Mouse (Mus musculus): Measurements from ENCODE around the gene Rbm34.
A peak's percentile ranks its signal among the peaks of the same experiment; 100 is the strongest.
"Not testable (repeated sequence)": the region's sequence is repeated elsewhere in the genome, so short reads cannot be mapped to it uniquely, and the experiment has no call there.

Gene Rbm34

DNA sequence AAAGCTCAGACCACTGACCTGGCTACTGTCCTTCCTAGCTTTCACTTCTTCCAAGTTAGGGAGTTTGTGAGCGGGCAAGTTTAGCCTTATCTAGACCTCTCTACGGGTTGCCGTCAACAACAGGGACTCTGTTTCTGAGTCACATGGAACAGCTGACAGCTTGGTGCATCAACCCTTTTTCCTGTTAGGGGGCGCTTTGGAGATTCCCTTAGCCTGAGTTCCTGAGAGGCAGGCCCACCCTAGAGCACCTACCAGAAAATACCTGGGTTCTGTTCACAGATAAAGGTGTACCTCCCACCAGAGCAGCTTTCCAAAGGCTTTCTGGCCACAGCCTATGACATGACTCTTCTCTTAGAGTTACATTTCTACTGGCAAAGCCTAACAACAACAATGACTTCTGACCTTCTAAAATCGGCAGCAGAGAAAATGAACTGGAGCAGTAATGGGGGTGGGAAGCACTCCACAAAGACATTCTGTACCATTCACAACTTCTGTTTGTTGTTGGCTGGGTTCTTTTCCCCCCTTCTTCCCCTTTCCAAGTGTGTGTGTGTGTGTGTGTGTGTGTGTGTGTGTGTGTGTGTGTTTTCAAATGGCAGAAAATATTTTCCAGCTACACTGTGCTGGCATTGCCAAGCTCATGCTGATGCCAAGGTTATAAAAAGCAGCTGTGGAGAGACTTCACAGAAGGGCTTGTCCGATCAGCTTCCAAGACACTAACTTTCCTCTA lies 53.5 kb downstream of the Rbm34 start:
- DNase-seq, result no peak

DNA sequence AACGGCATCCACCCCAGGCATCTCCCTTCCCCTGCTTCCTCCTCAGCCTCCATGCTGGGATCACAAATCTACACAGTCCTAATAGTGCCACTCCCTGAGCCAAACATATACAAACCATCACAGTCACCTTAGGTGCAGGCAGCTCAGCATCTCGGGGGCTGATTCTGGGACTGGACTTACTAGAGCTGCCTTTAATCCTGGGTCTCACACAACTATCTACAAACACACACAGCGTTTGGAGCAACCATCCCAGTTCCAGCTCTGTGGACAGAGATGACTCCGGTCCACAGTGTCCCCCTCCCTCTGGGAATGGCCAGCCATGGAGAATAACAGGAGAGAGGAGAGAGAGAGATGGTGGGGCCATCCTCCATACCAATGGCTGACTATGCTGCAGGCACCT lies 54.3 kb downstream of the Rbm34 start:
- no peak for DNase-seq

DNA sequence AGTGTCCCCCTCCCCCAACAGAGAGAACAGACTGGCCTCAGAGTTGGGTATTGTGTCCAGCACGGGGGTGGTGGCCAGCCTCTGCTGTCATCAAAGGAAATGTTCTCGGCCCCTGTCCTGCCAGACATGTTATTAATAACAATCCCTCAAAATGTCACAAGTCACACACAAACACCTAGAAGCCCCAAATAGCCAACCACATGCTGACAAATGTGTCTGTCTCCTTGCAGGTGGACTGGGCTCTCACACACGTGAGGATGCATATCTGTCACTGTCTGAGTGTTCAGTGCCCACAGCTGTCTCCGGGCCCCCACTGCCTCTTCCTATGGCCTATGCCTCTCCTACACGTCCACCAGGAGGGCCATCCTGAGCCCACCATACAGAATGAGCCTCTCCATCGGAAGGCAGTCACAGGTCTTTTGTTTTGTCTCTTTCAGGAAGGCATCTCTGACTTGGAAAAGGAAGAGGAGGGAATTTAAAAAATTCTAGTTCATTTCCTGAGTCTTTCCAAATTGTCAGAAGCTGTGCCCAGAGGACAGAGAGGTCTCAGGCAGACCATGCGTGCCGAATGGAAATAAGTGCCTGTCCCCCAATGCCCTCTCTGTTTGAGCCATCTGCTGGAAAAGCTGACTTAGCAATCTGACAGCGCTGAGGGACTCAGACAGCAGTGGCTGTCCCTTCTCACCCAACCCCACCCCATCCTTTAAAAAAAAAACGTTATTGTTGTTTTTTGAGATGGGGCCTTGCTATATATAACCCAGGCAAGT lies 56.1 kb downstream of the Rbm34 start:
- DNase-seq, result no peak

DNA sequence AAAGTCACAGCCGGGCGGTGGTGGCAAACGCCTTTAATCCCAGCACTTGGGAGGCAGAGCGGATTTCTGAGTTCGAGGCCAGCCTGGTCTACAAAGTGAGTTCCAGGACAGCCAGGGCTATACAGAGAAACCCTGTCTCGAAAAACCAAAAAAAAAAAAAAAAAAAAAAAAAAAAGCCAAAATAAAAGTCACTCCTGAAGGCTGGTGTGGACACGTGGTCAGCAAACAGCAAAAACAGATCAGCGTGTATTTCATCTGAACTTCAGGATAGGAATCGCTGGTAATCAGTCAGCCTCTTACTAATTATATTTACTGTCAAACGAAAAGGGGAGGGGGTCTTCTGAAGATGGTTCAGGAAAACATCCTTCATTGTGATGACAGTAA lies 56.8 kb downstream of the Rbm34 start:
- not testable (repeated sequence) for DNase-seq

DNA sequence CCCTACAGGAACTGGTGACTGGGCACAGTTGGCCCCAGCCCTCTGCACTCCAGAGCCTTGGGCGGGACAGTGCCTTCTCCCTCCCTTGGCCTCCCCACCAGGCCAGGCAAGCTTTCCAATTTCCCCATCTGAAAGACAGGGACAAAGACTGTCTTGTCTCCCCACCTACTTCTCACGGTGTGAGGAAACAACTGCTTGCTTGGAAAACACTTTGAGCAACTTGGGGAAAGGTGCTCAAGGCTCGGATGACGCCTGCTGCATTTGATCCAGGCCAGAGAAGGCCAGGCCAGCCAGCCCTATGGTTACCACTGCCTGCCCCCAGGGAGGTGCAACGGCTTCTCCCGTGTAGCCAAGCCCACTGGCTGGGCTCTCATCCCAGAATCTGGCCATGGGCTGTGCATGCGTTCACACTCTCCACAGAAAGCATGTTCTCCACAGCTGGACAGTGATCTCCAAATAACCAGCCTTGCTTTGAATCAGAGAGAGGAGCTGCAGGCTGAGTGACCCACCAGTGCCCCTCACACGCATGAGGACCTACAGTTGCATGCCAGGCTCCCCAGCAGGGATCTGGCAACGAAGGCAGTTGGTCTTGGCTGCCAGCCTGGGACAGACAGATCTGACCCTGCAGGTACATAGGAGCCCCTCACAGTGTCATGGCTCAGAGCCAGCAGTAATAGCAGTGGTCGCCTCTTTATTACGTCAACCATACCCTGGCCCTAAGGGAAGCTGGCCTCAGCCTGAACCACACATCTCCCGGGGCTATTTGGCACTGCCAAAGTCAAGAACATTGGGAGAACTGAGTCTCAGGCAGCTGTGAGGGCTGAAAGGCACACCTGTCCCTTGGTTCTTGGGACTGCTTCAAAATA lies 57.4 kb downstream of the Rbm34 start:
- peak; percentile 58 for DNase-seq

DNA sequence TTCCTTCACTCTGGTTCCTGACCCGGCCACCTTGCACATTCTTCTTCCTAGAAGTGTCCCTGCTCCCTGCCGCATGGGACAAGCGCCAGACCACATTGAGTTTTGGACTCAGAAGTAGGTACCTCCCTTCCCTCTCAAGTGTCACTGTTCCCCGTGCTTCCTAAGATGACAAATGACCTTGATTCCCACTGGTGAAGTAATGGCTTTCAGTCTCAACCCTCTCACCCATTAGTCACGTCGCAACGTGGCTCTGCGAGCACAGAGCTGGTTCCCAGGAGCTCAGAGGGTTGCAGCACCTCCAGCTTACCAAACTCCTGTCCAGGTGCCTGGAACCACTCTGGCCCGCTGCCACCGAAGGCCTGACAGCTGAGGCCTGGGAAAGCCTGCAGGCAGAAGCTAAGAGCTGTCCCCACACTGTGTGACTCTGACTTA lies 61.5 kb downstream of the Rbm34 start:
- no peak for DNase-seq

DNA sequence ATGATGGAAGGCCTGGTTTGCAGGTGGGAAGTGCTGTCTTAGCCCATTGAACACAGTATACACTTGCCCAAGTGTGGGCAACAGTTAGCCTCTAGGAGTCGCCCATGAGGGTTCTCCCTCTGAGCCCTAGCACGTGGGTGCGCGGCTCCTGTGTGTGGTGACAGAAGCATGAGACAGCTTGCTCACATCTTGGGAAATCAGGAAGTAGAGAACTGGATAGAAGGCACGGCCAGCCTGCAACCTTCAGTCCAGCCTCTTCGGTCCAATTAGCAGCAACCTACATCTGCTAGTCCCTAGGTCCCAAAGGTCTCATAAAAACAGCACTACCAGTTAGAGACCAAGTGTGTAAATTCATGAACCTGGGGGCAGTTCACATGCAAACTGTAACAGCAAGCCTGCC lies 62.1 kb downstream of the Rbm34 start:
- DNase-seq, result no peak

DNA sequence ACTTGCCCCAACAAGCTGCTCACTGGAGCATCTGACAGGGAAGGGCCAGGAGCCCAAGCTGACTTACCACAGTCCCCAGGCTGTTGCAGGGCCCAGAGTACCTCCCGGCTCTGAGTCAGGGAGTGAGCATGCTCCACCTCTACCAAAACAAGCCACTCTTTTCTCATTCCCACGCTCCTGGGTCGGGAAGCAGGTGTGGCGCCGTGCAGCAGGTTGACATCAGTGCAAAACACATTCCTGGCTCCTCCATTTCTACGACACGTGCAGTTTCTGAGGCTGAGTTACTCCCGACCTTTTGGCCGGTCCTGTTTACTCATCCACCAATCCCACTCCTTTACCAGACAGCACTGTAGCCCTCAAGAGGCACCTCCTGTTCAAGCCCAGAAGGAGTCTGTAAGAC lies 62.9 kb downstream of the Rbm34 start:
- DNase-seq, result no peak

DNA sequence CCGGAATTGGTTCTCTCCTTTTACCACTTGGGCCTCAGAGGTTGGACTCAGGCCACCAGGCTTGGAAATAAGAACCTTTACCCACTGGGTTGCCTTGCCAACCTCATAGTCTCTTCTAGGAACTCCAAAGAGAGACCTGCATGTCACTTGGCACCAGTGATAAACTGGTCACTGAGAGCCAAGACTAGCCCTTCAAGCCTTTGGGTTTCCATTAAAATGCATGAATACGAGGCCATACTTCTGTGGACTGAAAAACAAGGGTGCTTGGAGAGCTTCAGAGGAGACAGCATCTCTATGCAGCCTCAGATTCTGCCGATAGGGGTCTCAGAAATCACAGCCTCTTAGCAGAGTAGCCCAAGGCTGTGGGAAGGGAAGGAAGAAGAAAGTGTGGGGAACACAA lies 63.5 kb downstream of the Rbm34 start:
- no peak for DNase-seq

DNA sequence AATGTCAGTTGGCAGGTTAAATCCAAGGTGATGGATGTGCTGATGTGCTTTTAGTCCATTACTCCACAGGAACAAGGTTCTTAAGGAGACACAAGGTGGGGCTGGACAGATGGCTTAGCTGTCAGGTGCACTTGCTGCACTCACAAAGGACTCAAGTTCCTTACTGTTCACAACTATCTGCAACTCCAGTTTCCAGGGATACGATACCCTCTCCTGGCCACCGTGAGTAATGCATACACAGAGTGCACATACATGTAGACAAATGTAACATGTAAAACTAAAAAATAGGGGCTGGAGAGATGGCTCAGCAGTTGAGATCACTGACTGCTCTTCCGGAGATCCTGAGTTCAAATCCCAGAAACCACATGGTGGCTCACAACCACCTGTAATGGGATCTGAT lies 65.5 kb downstream of the Rbm34 start:
- no peak for DNase-seq

DNA sequence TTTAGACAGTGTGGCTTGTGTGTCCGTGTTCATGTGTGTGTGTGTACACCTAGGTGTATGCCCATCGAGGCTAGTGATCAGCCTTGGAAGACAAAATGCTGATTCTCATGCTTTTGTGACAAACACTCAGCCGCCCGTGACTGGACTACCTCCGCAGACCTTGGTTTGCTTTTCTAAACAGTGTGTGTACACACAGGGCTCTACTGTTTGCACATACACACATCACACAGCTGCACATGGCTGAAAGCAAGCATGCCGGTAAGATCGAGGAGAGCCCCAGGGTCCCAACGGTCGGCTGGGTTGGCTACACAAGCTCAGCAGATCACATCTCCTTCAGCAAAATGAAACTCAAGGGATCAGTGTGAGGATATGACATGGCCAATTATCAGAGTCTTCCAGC lies 66.9 kb downstream of the Rbm34 start:
- DNase-seq, result no peak

DNA sequence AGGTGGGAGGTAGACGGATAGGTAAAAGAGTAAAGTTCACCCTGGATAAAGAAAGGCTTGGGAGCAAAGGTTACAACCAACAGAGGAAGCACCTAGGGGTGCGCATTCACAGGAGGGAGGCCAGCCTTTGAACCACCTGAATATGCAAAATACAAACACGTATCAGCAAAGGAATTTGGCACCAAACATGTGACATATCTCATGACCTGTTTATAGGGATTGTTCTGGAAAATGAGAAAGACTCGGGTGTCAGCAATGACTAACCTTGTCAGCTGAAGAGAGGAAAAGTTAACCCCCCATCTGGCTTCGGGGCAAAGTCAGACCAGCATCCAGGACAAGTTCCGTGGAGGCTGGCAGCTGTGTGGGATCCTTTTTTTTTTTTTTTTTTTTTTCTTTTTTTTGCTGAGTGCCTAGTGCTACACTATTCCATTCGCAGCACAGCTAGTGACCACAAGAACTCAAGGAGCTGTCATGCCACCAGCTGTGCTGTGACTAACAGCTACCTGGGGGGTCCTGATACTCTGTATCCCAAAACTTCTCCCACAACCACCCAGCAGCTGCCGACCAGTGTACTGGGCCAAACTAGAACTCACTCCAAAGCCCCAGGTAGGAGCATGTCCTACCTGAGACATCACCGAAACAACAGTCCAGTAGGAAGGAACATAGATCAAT lies 67.5 kb downstream of the Rbm34 start:
- no peak for DNase-seq

DNA sequence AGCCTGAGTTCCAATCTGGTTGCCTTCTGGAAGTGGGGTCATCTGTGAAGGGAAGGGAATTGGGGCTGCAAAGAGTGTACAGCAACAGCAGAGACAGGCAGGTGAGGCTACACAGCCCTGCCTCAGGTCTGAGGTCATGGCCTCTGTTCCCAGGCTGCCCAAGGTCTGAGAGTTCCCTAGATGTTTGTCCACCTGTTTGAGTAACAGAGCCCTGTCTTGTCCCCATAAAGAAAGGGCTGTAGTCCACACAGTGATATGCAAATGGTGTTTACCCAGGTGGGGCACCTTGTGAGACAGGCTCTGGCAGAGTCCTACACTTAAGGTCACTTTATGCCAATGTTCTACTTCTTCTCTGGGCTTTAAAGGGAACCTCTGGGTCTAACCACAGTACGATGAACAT lies 69.3 kb downstream of the Rbm34 start:
- DNase-seq, result no peak

DNA sequence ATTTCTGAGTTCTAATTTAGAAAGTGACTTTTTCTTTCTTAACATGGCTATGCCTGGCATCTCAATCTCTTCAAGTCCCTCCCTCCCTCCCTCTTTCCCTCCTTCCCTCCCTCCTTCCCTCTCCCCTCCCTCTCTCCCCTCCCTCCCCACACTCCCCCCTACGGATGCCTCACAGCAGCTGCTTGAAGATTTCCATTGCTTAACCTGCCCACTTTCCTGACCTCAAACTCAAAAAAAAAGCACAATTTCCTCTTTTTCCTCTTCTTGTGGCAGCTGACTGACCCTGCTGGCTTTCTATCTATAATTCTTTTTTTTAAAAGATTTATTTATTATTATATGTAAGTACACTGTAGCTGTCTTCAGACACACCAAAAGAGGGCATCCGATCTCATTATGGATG lies 69.8 kb downstream of the Rbm34 start:
- no peak for DNase-seq

Measured in cerebellum, adult 11 months (tissue).